8 mouse cellular contexts compared by ENCODE assay signal in the genomic region with DNA sequence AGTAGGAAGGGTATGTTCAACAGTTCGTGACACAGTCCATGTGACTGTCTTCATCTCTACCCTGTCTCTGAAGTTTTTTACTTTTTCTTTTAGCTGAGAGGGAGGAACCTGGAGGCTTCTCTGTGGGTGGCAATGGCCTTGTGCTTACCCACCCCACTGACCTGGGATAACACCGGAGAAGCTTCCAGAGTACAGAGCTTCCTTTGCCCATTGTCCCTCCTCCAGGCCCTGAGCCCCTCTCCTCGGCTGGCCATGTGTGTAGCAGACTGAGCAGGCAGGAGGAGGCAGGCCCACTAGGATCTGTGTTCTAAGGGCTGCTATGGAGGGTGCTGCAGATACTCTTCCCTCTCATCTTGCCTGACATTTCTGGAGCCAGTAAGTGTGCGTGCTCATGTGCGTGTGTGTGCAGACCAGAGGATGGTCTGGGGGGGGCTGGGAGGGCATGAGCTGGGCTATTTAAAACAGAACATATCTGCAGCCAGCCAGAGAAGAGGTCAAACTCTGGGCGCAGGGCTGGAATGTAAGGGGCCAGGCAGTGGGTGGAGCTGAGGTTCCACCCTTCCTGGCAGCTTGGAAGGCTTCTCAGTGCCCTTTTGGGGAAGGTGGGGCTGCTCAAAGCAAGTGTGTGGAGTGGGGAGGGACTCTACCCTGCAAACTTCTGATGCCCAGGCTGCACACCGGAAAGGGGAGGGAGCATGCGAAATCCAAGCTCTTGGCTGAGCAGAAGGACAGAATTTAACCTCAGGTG.
DNase-seq lines count a peak whose midpoint lies in the region; ATAC-seq lines count a peak whose summit lies in the region.

No protein-coding gene starts in this region.

- peak overlapping the region in 1 of 2 experiments; percentile 11; a peak in 1 of 4 replicates for H3K4me3 ChIP-seq in heart, embryonic 14.5 days (ENCODE audit: control insufficient read depth in 1 of 2, insufficient read depth in 1 of 2, low read depth in 1 of 2, low read length in 2 of 2)

- H3K9ac ChIP-seq in heart, embryonic 14.5 days (ENCODE audit: low read length) = peak overlapping the region; percentile 52

- ATAC-seq in heart, embryonic 14.5 days (ENCODE audit: insufficient number of reproducible peaks, insufficient read depth, low FRiP score, low read depth) = peak; percentile 91

- peaks cover 43 to 75% of the 10 kb centered on the region in 2 experiments for H3K4me1 ChIP-seq in heart, embryonic 14.5 days (ENCODE audit: control insufficient read depth in 2 of 2, insufficient read depth in 2 of 2, low read length in 2 of 2)

- H3K27ac ChIP-seq in heart, embryonic 14.5 days (replicated peaks in 1 of 2; ENCODE audit: control insufficient read depth in 1 of 2, insufficient read depth in 1 of 2, low read depth in 2 of 2, low read length in 2 of 2) = peak overlapping the region; percentile 84 to 98

- 12% methylated on average over 8 of the region's 8 CpGs for WGBS in heart, embryonic 14.5 days

- H3K4me2 ChIP-seq in heart, embryonic 14.5 days (ENCODE audit: low read length) = peak overlapping the region; percentile 54

- DNase-seq in urinary bladder, postnatal 14 days (ENCODE audit: low spot score) = peak; percentile 60
- DNase-seq in urinary bladder, adult 2 months (ENCODE audit: low spot score) = no peak
- DNase-seq in kidney, postnatal 14 days = peak; percentile 85
- peak; percentile 68 to 81 for DNase-seq in lung, postnatal 4 days
- DNase-seq in layer of hippocampus, postnatal 36 days = no peak
- DNase-seq in frontal cortex, postnatal 36 days (ENCODE audit: low spot score in 2 of 2) = no peak
- DNase-seq in MN1 (ENCODE audit: low spot score) = no peak

- no peaks in the 10 kb centered on the region for H3K36me3 ChIP-seq in heart, embryonic 14.5 days (ENCODE audit: control insufficient read depth, insufficient read depth, low read length)

- H3K9me3 ChIP-seq in heart, embryonic 14.5 days (ENCODE audit: control insufficient read depth, low read length) = peaks cover 4% of the 10 kb centered on the region; the same call in 1 of the 2 replicates

- H3K27me3 ChIP-seq in heart, embryonic 14.5 days (ENCODE audit: control insufficient read depth, insufficient read depth, low read length) = no peaks in the 10 kb centered on the region

Comparison
In these comparisons a context has a peak if more than half of its experiments do, and no peak if none do; other contexts are left out.
1. DNase-seq: peak in urinary bladder, postnatal 14 days (single experiment), kidney, postnatal 14 days (single experiment) and lung, postnatal 4 days (2 of 2); none in urinary bladder, adult 2 months (single experiment), layer of hippocampus, postnatal 36 days (0 of 2), frontal cortex, postnatal 36 days (0 of 2) and MN1 (single experiment).